Mouse (Mus musculus): ENCODE measurements around the gene Def6. TPM values are rescaled to one million over a fixed set of nuclear protein-coding genes. Genes with fewer than 3 reads are reported as not detected.

The Def6 gene
- polyA plus RNA-seq, 1 experiment from 2014 or later, result 7.2 TPM

- Histone ChIP-seq H3K4me3 (ENCODE audit: low read length) (no peak overlapping the region), H3K36me3 (ENCODE audit: insufficient read depth, low read length) (peaks cover 28% of the 10 kb centered on the region), H3K27ac (ENCODE audit: low read length) (no peak overlapping the region), H3K27me3 (ENCODE audit: insufficient read depth, low read length) (no peaks in the 10 kb centered on the region), H3K9me3 (ENCODE audit: low read length) (no peaks in the 10 kb centered on the region), H3K9ac (replicated peaks; ENCODE audit: low read length) (no peak overlapping the region), H3K4me1 (ENCODE audit: insufficient read depth, low read length) (peaks cover 24% of the 10 kb centered on the region), H3K4me2 (replicated peaks; ENCODE audit: low read depth, low read length) (no peak overlapping the region)
- ATAC-seq (ENCODE audit: low FRiP score, low TSS enrichment), result no peak
- WGBS, result 89% methylated on average over 8 of the region's 8 CpGs
Observed at GRCm38 (mm10) chr17:28205443-28205842, 2.1 kb upstream of the Def6 start.

- peaks cover 12% of the 10 kb centered on the region for H3K36me3 ChIP-seq (ENCODE audit: insufficient read depth, low read length)
- H3K27me3 ChIP-seq (ENCODE audit: insufficient read depth, low read length), result no peaks in the 10 kb centered on the region
- ATAC-seq (ENCODE audit: low FRiP score, low TSS enrichment), result no peak
- H3K4me2 ChIP-seq (replicated peaks; ENCODE audit: low read depth, low read length), result peak overlapping the region; percentile 59; the same call in 1 of the 2 replicates
- 77% methylated on average over 8 of the region's 8 CpGs for WGBS
- H3K4me3 ChIP-seq (ENCODE audit: low read length), result no peak overlapping the region
- peaks cover 24% of the 10 kb centered on the region for H3K4me1 ChIP-seq (ENCODE audit: insufficient read depth, low read length)
- no peaks in the 10 kb centered on the region for H3K9me3 ChIP-seq (ENCODE audit: low read length)
- H3K27ac ChIP-seq (ENCODE audit: low read length), result peak overlapping the region; percentile 74
- H3K9ac ChIP-seq (replicated peaks; ENCODE audit: low read length), result peak overlapping the region; percentile 69
Observed at GRCm38 (mm10) chr17:28207092-28207491, 486 bp upstream of the Def6 start.

- H3K36me3 ChIP-seq (ENCODE audit: insufficient read depth, low read length), result peaks cover under 1% of the 10 kb centered on the region; the same call in 1 of the 2 replicates
- H3K27me3 ChIP-seq (ENCODE audit: insufficient read depth, low read length), result no peaks in the 10 kb centered on the region
- no peak overlapping the region for H3K27ac ChIP-seq (ENCODE audit: low read length)
- no peaks in the 10 kb centered on the region for H3K9me3 ChIP-seq (ENCODE audit: low read length)
- H3K4me2 ChIP-seq (replicated peaks; ENCODE audit: low read depth, low read length), result peak overlapping the region; percentile 59
- WGBS, result 62% methylated on average over 8 of the region's 8 CpGs
- ATAC-seq (ENCODE audit: low FRiP score, low TSS enrichment), result no peak
- peaks cover 24% of the 10 kb centered on the region for H3K4me1 ChIP-seq (ENCODE audit: insufficient read depth, low read length)
- H3K9ac ChIP-seq (replicated peaks; ENCODE audit: low read length), result peak overlapping the region; percentile 69
- H3K4me3 ChIP-seq (ENCODE audit: low read length), result peak overlapping the region; percentile 45
Observed at GRCm38 (mm10) chr17:28208314-28208612, 685 bp downstream of the Def6 start.

- 72% methylated on average over 4 of the region's 4 CpGs for WGBS
Observed at GRCm38 (mm10) chr17:28209457-28210110, 2.0 kb downstream of the Def6 start.

GRCm38 (mm10) chr17:28211921-28212341 lies 4.4 kb downstream of the Def6 start:
- no peak for ATAC-seq (ENCODE audit: low FRiP score, low TSS enrichment)
- WGBS, result 70% methylated on average over 6 of the region's 6 CpGs

More at GRCm38 (mm10) chr17:28209457-28210110, 2.0 kb downstream of the Def6 start:
- Histone ChIP-seq H3K4me2 (replicated peaks; ENCODE audit: low read depth, low read length) (no peak overlapping the region), H3K9ac (replicated peaks; ENCODE audit: low read length) (no peak overlapping the region), H3K4me1 (ENCODE audit: insufficient read depth, low read length) (peaks cover 24% of the 10 kb centered on the region), H3K9me3 (ENCODE audit: low read length) (no peaks in the 10 kb centered on the region), H3K27ac (ENCODE audit: low read length) (no peak overlapping the region), H3K27me3 (ENCODE audit: insufficient read depth, low read length) (no peaks in the 10 kb centered on the region), H3K36me3 (ENCODE audit: insufficient read depth, low read length) (no peaks in the 10 kb centered on the region), H3K4me3 (ENCODE audit: low read length) (no peak overlapping the region)
- ATAC-seq (ENCODE audit: low FRiP score, low TSS enrichment), result no peak

GRCm38 (mm10) chr17:28212391-28212790 lies 4.8 kb downstream of the Def6 start:
- WGBS, result 58% methylated on average over 9 of the region's 9 CpGs
- peak overlapping the region; percentile 17; the same call in 1 of the 2 replicates for H3K9ac ChIP-seq (replicated peaks; ENCODE audit: low read length)
- H3K27ac ChIP-seq (ENCODE audit: low read length), result no peak overlapping the region
- peaks cover 16% of the 10 kb centered on the region for H3K4me1 ChIP-seq (ENCODE audit: insufficient read depth, low read length)
- no peak for ATAC-seq (ENCODE audit: low FRiP score, low TSS enrichment)
- no peak overlapping the region for H3K4me2 ChIP-seq (replicated peaks; ENCODE audit: low read depth, low read length)
- no peak overlapping the region for H3K4me3 ChIP-seq (ENCODE audit: low read length)
- no peaks in the 10 kb centered on the region for H3K27me3 ChIP-seq (ENCODE audit: insufficient read depth, low read length)
- H3K36me3 ChIP-seq (ENCODE audit: insufficient read depth, low read length), result no peaks in the 10 kb centered on the region
- H3K9me3 ChIP-seq (ENCODE audit: low read length), result no peaks in the 10 kb centered on the region

More at GRCm38 (mm10) chr17:28211921-28212341, 4.4 kb downstream of the Def6 start:
- Histone ChIP-seq H3K4me3 (ENCODE audit: low read length) (no peak overlapping the region), H3K9ac (replicated peaks; ENCODE audit: low read length) (peak overlapping the region; percentile 17; the same call in 1 of the 2 replicates), H3K36me3 (ENCODE audit: insufficient read depth, low read length) (no peaks in the 10 kb centered on the region), H3K4me1 (ENCODE audit: insufficient read depth, low read length) (peaks cover 21% of the 10 kb centered on the region), H3K27ac (ENCODE audit: low read length) (no peak overlapping the region), H3K27me3 (ENCODE audit: insufficient read depth, low read length) (no peaks in the 10 kb centered on the region), H3K9me3 (ENCODE audit: low read length) (no peaks in the 10 kb centered on the region), H3K4me2 (replicated peaks; ENCODE audit: low read depth, low read length) (no peak overlapping the region)

- Histone ChIP-seq H3K9ac (replicated peaks; ENCODE audit: low read length) (no peak overlapping the region), H3K27me3 (ENCODE audit: insufficient read depth, low read length) (no peaks in the 10 kb centered on the region), H3K36me3 (ENCODE audit: insufficient read depth, low read length) (no peaks in the 10 kb centered on the region), H3K4me2 (replicated peaks; ENCODE audit: low read depth, low read length) (no peak overlapping the region), H3K9me3 (ENCODE audit: low read length) (no peaks in the 10 kb centered on the region), H3K27ac (ENCODE audit: low read length) (no peak overlapping the region), H3K4me3 (ENCODE audit: low read length) (no peak overlapping the region), H3K4me1 (ENCODE audit: insufficient read depth, low read length) (peaks cover 15% of the 10 kb centered on the region; the same call in 1 of the 2 replicates)
- WGBS, result 33% methylated on average over 4 of the region's 4 CpGs
- no peak for ATAC-seq (ENCODE audit: low FRiP score, low TSS enrichment)
Observed at GRCm38 (mm10) chr17:28213236-28213635, 5.7 kb downstream of the Def6 start.

- ATAC-seq (ENCODE audit: low FRiP score, low TSS enrichment), result no peak
Observed at GRCm38 (mm10) chr17:28216791-28217190, 9.2 kb downstream of the Def6 start.

GRCm38 (mm10) chr17:28217721-28218649 lies 10.4 kb downstream of the Def6 start:
- ATAC-seq (ENCODE audit: low FRiP score, low TSS enrichment), result 0 out of 2 replicates have a peak, but pooled peaks have one; percentile 8
- 31% methylated on average over 23 of the region's 23 CpGs for WGBS
- H3K27me3 ChIP-seq (ENCODE audit: insufficient read depth, low read length), result no peaks in the 10 kb centered on the region
- peak overlapping the region; percentile 50; the same call in 1 of the 2 replicates for H3K27ac ChIP-seq (ENCODE audit: low read length)
- H3K9ac ChIP-seq (replicated peaks; ENCODE audit: low read length), result 0 out of 2 replicates have a peak overlapping the region, but pooled peaks have one; percentile 44
- peaks cover 10% of the 10 kb centered on the region for H3K4me1 ChIP-seq (ENCODE audit: insufficient read depth, low read length)
- H3K36me3 ChIP-seq (ENCODE audit: insufficient read depth, low read length), result no peaks in the 10 kb centered on the region
- H3K4me2 ChIP-seq (replicated peaks; ENCODE audit: low read depth, low read length), result peak overlapping the region; percentile 23
- H3K4me3 ChIP-seq (ENCODE audit: low read length), result no peak overlapping the region
- no peaks in the 10 kb centered on the region for H3K9me3 ChIP-seq (ENCODE audit: low read length)

More at GRCm38 (mm10) chr17:28216791-28217190, 9.2 kb downstream of the Def6 start:
- Histone ChIP-seq H3K4me3 (ENCODE audit: low read length) (no peak overlapping the region), H3K9me3 (ENCODE audit: low read length) (no peaks in the 10 kb centered on the region), H3K4me1 (ENCODE audit: insufficient read depth, low read length) (peaks cover 7% of the 10 kb centered on the region; the same call in 1 of the 2 replicates), H3K36me3 (ENCODE audit: insufficient read depth, low read length) (no peaks in the 10 kb centered on the region), H3K4me2 (replicated peaks; ENCODE audit: low read depth, low read length) (no peak overlapping the region), H3K27me3 (ENCODE audit: insufficient read depth, low read length) (no peaks in the 10 kb centered on the region), H3K27ac (ENCODE audit: low read length) (no peak overlapping the region), H3K9ac (replicated peaks; ENCODE audit: low read length) (no peak overlapping the region)
- 92% methylated on average over 9 of the region's 9 CpGs for WGBS

Measured in kidney, embryonic 16.5 days (tissue).